Mouse (Mus musculus): ENCODE measurements around the gene Itpr2.

GRCm38 (mm10) chr6:146283981-146284380 lies 218.0 kb downstream of the Itpr2 start:
- no peak for TF ChIP-seq GATA1 (IDR thresholded peaks at IDR 0.05; ENCODE audit: low read length)
- TF ChIP-seq TAL1 (IDR thresholded peaks at IDR 0.05; ENCODE audit: low read length): no peak
